Comparison of ENCODE assay signal across 9 mouse cellular contexts in the genomic region with DNA sequence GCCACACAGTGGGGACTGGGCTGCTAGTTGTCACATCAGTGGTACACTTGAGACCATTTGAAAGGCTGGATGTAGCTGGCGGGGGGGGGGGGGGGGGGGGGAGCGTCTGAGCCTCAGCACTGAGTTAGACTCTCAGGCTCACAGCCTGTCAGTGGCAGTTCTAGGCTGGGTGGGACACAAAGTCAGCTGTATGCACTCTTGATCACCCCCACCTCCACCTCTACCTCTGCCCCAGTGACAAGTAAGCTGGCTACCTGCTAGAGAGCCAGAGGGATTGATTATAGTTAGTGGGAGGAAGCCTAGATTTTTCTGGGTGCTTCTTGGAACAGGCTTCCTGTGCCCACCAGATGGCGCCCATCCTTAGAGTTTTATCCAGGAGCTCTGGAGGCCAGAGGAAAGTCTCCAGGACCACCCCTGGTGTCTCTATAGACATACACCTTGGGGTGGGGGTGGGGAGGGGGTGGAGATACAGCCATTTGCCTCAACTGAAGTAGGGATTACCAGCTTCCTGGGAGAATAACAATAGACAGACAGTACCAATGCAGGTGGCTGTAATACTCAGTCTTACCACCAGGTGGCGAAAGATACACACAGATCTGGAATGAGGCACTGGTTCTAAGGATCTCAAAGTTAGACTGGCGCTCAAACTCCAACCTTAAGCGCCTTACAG.
DNase-seq lines count a peak whose midpoint lies in the region; ATAC-seq and TF ChIP-seq lines count a peak whose summit lies in the region.
"Had no signal": no experiment of that assay in that cellular context is flagged by ENCODE, and none has a peak within 500 bp of the region (broad histone marks: within the 10 kb centered on the region; RNA-seq: fewer than 3 reads in every experiment).

No protein-coding gene starts in this region.

- no peak overlapping the region for H3ac ChIP-seq in myocyte (ENCODE audit: control insufficient read depth, insufficient read length)

- no peak overlapping the region for H3K27ac ChIP-seq in embryonic facial prominence, embryonic 14.5 days (replicated peaks; ENCODE audit: low read depth, low read length)
- H3K27ac ChIP-seq in heart, embryonic 12.5 days (ENCODE audit: poor library complexity, severe bottlenecking): no peak overlapping the region
- H3K27ac ChIP-seq in kidney, postnatal 0 days: no peak overlapping the region
- no peak overlapping the region for H3K27ac ChIP-seq in liver, embryonic 11.5 days (ENCODE audit: low read depth, low read length)
- H3K27ac ChIP-seq in stomach, embryonic 15.5 days: no peak overlapping the region

- 0 out of 2 replicates have a peak, but pooled peaks cover 6% of the 10 kb centered on the region for H3K36me3 ChIP-seq in embryonic facial prominence, embryonic 14.5 days (ENCODE audit: control insufficient read depth, insufficient read depth, low read length)
- peaks cover 17% of the 10 kb centered on the region for H3K36me3 ChIP-seq in heart, embryonic 12.5 days
- no peaks in the 10 kb centered on the region for H3K36me3 ChIP-seq in kidney, postnatal 0 days (ENCODE audit: insufficient read depth, low read length)
- no peaks in the 10 kb centered on the region for H3K36me3 ChIP-seq in liver, embryonic 11.5 days (ENCODE audit: control insufficient read depth, insufficient read depth, low read length)
- peaks cover 4% of the 10 kb centered on the region for H3K36me3 ChIP-seq in myocyte (ENCODE audit: control insufficient read depth, insufficient read depth)
- H3K36me3 ChIP-seq in stomach, embryonic 15.5 days: no peaks in the 10 kb centered on the region

- peak; percentile 93 for TF ChIP-seq CTCF in kidney, postnatal 0 days (IDR thresholded peaks at IDR 0.05; ENCODE audit: low read depth)

- no peak overlapping the region for H3K9ac ChIP-seq in embryonic facial prominence, embryonic 14.5 days (ENCODE audit: low read depth, low read length)
- 0 out of 2 replicates have a peak overlapping the region, but pooled peaks have one; percentile 14 for H3K9ac ChIP-seq in heart, embryonic 12.5 days
- no peak overlapping the region for H3K9ac ChIP-seq in kidney, postnatal 0 days (ENCODE audit: low read depth, low read length)
- no peak overlapping the region for H3K9ac ChIP-seq in liver, embryonic 11.5 days (ENCODE audit: low read depth, low read length)
- H3K9ac ChIP-seq in stomach, embryonic 15.5 days: no peak overlapping the region

- H3K4me3 ChIP-seq in embryonic facial prominence, embryonic 14.5 days (ENCODE audit: low read depth, low read length): no peak overlapping the region
- no peak overlapping the region for H3K4me3 ChIP-seq in heart, embryonic 12.5 days
- no peak overlapping the region for H3K4me3 ChIP-seq in kidney, postnatal 0 days (replicated peaks; ENCODE audit: low read depth, low read length)
- no peak overlapping the region for H3K4me3 ChIP-seq in liver, embryonic 11.5 days (ENCODE audit: low read depth, low read length)
- H3K4me3 ChIP-seq in myocyte: no peak overlapping the region
- no peak overlapping the region for H3K4me3 ChIP-seq in stomach, embryonic 15.5 days (replicated peaks)
- H3K4me3 ChIP-seq: erythroblast, embryonic 14.5 days had no signal

- no peaks in the 10 kb centered on the region for H3K9me3 ChIP-seq in embryonic facial prominence, embryonic 14.5 days (ENCODE audit: control insufficient read depth, low read length)
- peaks cover 3% of the 10 kb centered on the region; the same call in 1 of the 2 replicates for H3K9me3 ChIP-seq in heart, embryonic 12.5 days (replicated peaks)
- H3K9me3 ChIP-seq in kidney, postnatal 0 days (replicated peaks; ENCODE audit: low read length): no peaks in the 10 kb centered on the region
- H3K9me3 ChIP-seq in liver, embryonic 11.5 days (ENCODE audit: control insufficient read depth, low read length): no peaks in the 10 kb centered on the region
- H3K9me3 ChIP-seq in stomach, embryonic 15.5 days: no peaks in the 10 kb centered on the region

- peak; percentile 75 for ATAC-seq in embryonic facial prominence, embryonic 14.5 days (ENCODE audit: low read depth)
- ATAC-seq in heart, embryonic 12.5 days (ENCODE audit: insufficient number of reproducible peaks, low FRiP score): peak; percentile 63
- peak; percentile 42; the same call in 1 of the 2 replicates for ATAC-seq in kidney, postnatal 0 days (replicated peaks; ENCODE audit: low FRiP score, low read depth)
- peak; percentile 45; the same call in 1 of the 2 replicates for ATAC-seq in liver, embryonic 11.5 days (replicated peaks; ENCODE audit: low FRiP score)
- peak; percentile 65; the same call in 1 of the 2 replicates for ATAC-seq in stomach, embryonic 15.5 days (ENCODE audit: insufficient read depth, low FRiP score, low read depth)

- no peak for TF ChIP-seq POLR2A in myocyte (IDR thresholded peaks at IDR 0.05; ENCODE audit: insufficient read length, low read depth)

- WGBS in embryonic facial prominence, embryonic 14.5 days: 6% methylated on average over 4 of the region's 6 CpGs
- 16% methylated on average over 4 of the region's 6 CpGs for WGBS in heart, embryonic 12.5 days
- 10% methylated on average over 4 of the region's 6 CpGs for WGBS in kidney, postnatal 0 days
- WGBS in liver, embryonic 11.5 days: 16% methylated on average over 4 of the region's 6 CpGs
- WGBS in stomach, embryonic 15.5 days: 13% methylated on average over 4 of the region's 6 CpGs

- no peaks in the 10 kb centered on the region for H3K79me2 ChIP-seq in myocyte (ENCODE audit: control insufficient read depth, insufficient read depth)

- DNase-seq in CD4-positive, CD25-positive, alpha-beta regulatory T cell, adult 2 months (ENCODE audit: low read depth, low spot score): peak; percentile 88
- peak; percentile 77 to 82 for DNase-seq in adrenal gland, postnatal 36 days
- DNase-seq in embryonic facial prominence, embryonic 14.5 days (ENCODE audit: low spot score): peak; percentile 86
- DNase-seq in kidney, postnatal 0 days (ENCODE audit: low spot score): peak; percentile 87
- DNase-seq in liver, embryonic 11.5 days (ENCODE audit: low spot score): peak; percentile 73

- no peak overlapping the region for H3K4me2 ChIP-seq in embryonic facial prominence, embryonic 14.5 days (ENCODE audit: low read depth, low read length)
- no peak overlapping the region for H3K4me2 ChIP-seq in heart, embryonic 12.5 days
- no peak overlapping the region for H3K4me2 ChIP-seq in kidney, postnatal 0 days (ENCODE audit: low read length)
- H3K4me2 ChIP-seq in liver, embryonic 11.5 days: no peak overlapping the region
- H3K4me2 ChIP-seq in myocyte (ENCODE audit: low read depth): peak overlapping the region; percentile 34
- H3K4me2 ChIP-seq in stomach, embryonic 15.5 days: no peak overlapping the region

- no peaks in the 10 kb centered on the region for H3K27me3 ChIP-seq in embryonic facial prominence, embryonic 14.5 days (replicated peaks; ENCODE audit: control insufficient read depth, insufficient read depth, low read length)
- H3K27me3 ChIP-seq in heart, embryonic 12.5 days (replicated peaks): no peaks in the 10 kb centered on the region
- no peaks in the 10 kb centered on the region for H3K27me3 ChIP-seq in kidney, postnatal 0 days (ENCODE audit: insufficient read depth, low read length)
- H3K27me3 ChIP-seq in liver, embryonic 11.5 days (replicated peaks; ENCODE audit: control insufficient read depth, insufficient read depth, low read length): no peaks in the 10 kb centered on the region
- H3K27me3 ChIP-seq in myocyte (ENCODE audit: control insufficient read depth, insufficient read depth, insufficient read length): no peaks in the 10 kb centered on the region
- no peaks in the 10 kb centered on the region for H3K27me3 ChIP-seq in stomach, embryonic 15.5 days (replicated peaks)

- H3K4me1 ChIP-seq in embryonic facial prominence, embryonic 14.5 days (ENCODE audit: control insufficient read depth, insufficient read depth, low read length): no peaks in the 10 kb centered on the region
- H3K4me1 ChIP-seq in heart, embryonic 12.5 days (replicated peaks): peaks cover 13% of the 10 kb centered on the region
- H3K4me1 ChIP-seq in kidney, postnatal 0 days (replicated peaks; ENCODE audit: insufficient read depth, low read length): peaks cover 8% of the 10 kb centered on the region; the same call in 1 of the 2 replicates
- H3K4me1 ChIP-seq in liver, embryonic 11.5 days (replicated peaks; ENCODE audit: control insufficient read depth, insufficient read depth, low read length): peaks cover 3% of the 10 kb centered on the region
- H3K4me1 ChIP-seq in stomach, embryonic 15.5 days: 0 out of 2 replicates have a peak, but pooled peaks cover 5% of the 10 kb centered on the region

TF ChIP-seq in myocyte, 11 proteins besides CTCF, POLR2A, EP300 and RAD21:
- TF ChIP-seq SRF (IDR thresholded peaks at IDR 0.05; ENCODE audit: control insufficient read depth, insufficient read length, low read depth) (no peak), MYOG (IDR thresholded peaks at IDR 0.05; ENCODE audit: control insufficient read depth in 1 of 3, insufficient read depth in 1 of 3, insufficient read length in 2 of 3, low read depth in 2 of 3) (no peak), REST (IDR thresholded peaks at IDR 0.05; ENCODE audit: insufficient read depth, insufficient read length) (no peak), USF1 (IDR thresholded peaks at IDR 0.05; ENCODE audit: low read depth) (no peak), CEBPB (IDR thresholded peaks at IDR 0.05; ENCODE audit: insufficient read depth, poor library complexity, severe bottlenecking) (no peak), TCF12 (IDR thresholded peaks at IDR 0.05; ENCODE audit: insufficient read depth, poor library complexity, severe bottlenecking) (no peak), E2F4 (IDR thresholded peaks at IDR 0.05; ENCODE audit: insufficient read depth) (no peak), MAX (IDR thresholded peaks at IDR 0.05; ENCODE audit: low read depth) (no peak), POLR2AphosphoS2 (IDR thresholded peaks at IDR 0.05; ENCODE audit: insufficient read length, low read depth) (no peak), MYOD1 (IDR thresholded peaks at IDR 0.05; ENCODE audit: control insufficient read depth in 1 of 3, insufficient read length in 2 of 3, low read depth in 2 of 3) (no peak), TCF3 (IDR thresholded peaks at IDR 0.05; ENCODE audit: insufficient read length, low read depth) (no peak)
